Mouse (Mus musculus) liver, postnatal 0 days (tissue): ENCODE results near the gene Rapgef4. TPM values are rescaled to one million over a fixed set of nuclear protein-coding genes. Genes with fewer than 3 reads are reported as not detected.

ENCODE experiments used
- ATAC-seq: fragments of 200-750 bp; cut with Nextera tagmentation; 2 replicates; pipeline ENCODE4 v1.8.0; 2017; ENCODE audit warnings: mild to moderate bottlenecking, moderate library complexity
- DNase-seq: peaks from one replicate; pipeline ENCODE4 v3.0.0-alpha.2; 2016
- H3K27ac ChIP-seq: fragments of 300-500 bp; sonication (generic); 2 replicates; pipeline ENCODE4 v1.5.1; 2014; ENCODE audit warnings: antibody characterized with exemption, moderate library complexity, mild to moderate bottlenecking, low read depth
- H3K27me3 ChIP-seq: fragments of 300-500 bp; sonication (generic); 2 replicates; pipeline ENCODE4 v1.6.1; 2014; ENCODE audit warnings: low read length, control low read depth, mixed read lengths; ENCODE audit not compliant: insufficient read depth
- H3K36me3 ChIP-seq: fragments of 300-500 bp; sonication (generic); replicated peaks from 2 replicates; pipeline ENCODE4 v1.6.1; 2014; ENCODE audit warnings: mild to moderate bottlenecking, control low read depth, low read length, moderate library complexity, mixed read lengths; ENCODE audit not compliant: insufficient read depth
- H3K4me1 ChIP-seq: fragments of 300-500 bp; sonication (generic); 2 replicates; pipeline ENCODE4 v1.6.1; 2014; ENCODE audit warnings: antibody characterized with exemption, mild to moderate bottlenecking, control low read depth; ENCODE audit not compliant: insufficient read depth
- H3K4me2 ChIP-seq: fragments of 300-500 bp; sonication (generic); 2 replicates; pipeline ENCODE4 v1.6.1; 2014; ENCODE audit warnings: low read depth, mild to moderate bottlenecking, low read length, moderate library complexity, mixed read lengths
- H3K4me3 ChIP-seq: fragments of 300-500 bp; sonication (generic); 2 replicates; pipeline ENCODE4 v1.5.1; 2014; ENCODE audit warnings: low read depth, low read length
- H3K9ac ChIP-seq: fragments of 300-500 bp; sonication (generic); replicated peaks from 2 replicates; pipeline ENCODE4 v1.6.1; 2014; ENCODE audit warnings: mild to moderate bottlenecking, moderate library complexity
- H3K9me3 ChIP-seq: fragments of 300-500 bp; sonication (generic); 2 replicates; pipeline ENCODE4 v1.6.1; 2016; ENCODE audit warnings: mild to moderate bottlenecking, control low read depth, low read length, mixed read lengths
- CTCF ChIP-seq: sonication (generic); IDR thresholded peaks from 2 replicates; pipeline ENCODE4 v1.5.1; 2016; ENCODE audit warnings: antibody characterized with exemption, low read depth
- EP300 ChIP-seq: IDR thresholded peaks from 2 replicates; pipeline ENCODE4 v1.6.1; 2016; ENCODE audit warnings: antibody characterized with exemption, low read depth, mild to moderate bottlenecking
- WGBS: fragments of 180-500 bp; shearing (Covaris S2); extraction: QIAGEN DNeasy Blood & Tissue Kit; methylation state at CpG from one replicate; pipeline ENCODE4 v1.1.7; 2014; ENCODE audit not compliant: insufficient replicate concordance; 5-methylcytosine and 5-hydroxymethylcytosine counted together
- polyA plus RNA-seq: library from polyadenylated mRNA; unstranded; fragments of >200 nt; fragmentation: Nextera tagmentation; extraction: Ambion mirVana; gene quantifications from 2 replicates; pipeline ENCODE4 v1.2.1, GENCODE M21; 2015

Rapgef4 gene
- polyA plus RNA-seq, 1 experiment from 2014 or later: 30.2 TPM

GRCm38 (mm10) chr2:72122410-72123223 is 141.6 kb downstream of the Rapgef4 start:
- no peaks in the 10 kb centered on the region for H3K27me3 ChIP-seq
- H3K9ac ChIP-seq: no peak overlapping the region
- H3K27ac ChIP-seq: no peak overlapping the region
- 0 out of 2 replicates have a peak, but pooled peaks cover 2% of the 10 kb centered on the region for H3K4me1 ChIP-seq
- no peak for TF ChIP-seq CTCF
- no peak for TF ChIP-seq EP300
- WGBS: 90% methylated on average over 14 of the region's 14 CpGs
- no peak overlapping the region for H3K4me2 ChIP-seq
- H3K4me3 ChIP-seq: no peak overlapping the region
- H3K36me3 ChIP-seq: no peaks in the 10 kb centered on the region
- no peaks in the 10 kb centered on the region for H3K9me3 ChIP-seq
- no peak for ATAC-seq
- DNase-seq: no peak

GRCm38 (mm10) chr2:72123851-72124250 is 142.8 kb downstream of the Rapgef4 start:
- no peak for TF ChIP-seq EP300
- no peak for TF ChIP-seq CTCF
- Histone ChIP-seq H3K9me3 (no peaks in the 10 kb centered on the region), H3K9ac (no peak overlapping the region), H3K27ac (no peak overlapping the region), H3K27me3 (no peaks in the 10 kb centered on the region), H3K4me1 (no peaks in the 10 kb centered on the region), H3K4me3 (no peak overlapping the region), H3K36me3 (no peaks in the 10 kb centered on the region), H3K4me2 (no peak overlapping the region)
- DNase-seq (no peak), ATAC-seq (no peak)
- 53% methylated on average over 5 of the region's 5 CpGs for WGBS

- ATAC-seq: no peak
Measured at GRCm38 (mm10) chr2:72125786-72126185, 144.7 kb downstream of the Rapgef4 start.

GRCm38 (mm10) chr2:72126411-72126810 is 145.4 kb downstream of the Rapgef4 start:
- no peak for ATAC-seq

More at GRCm38 (mm10) chr2:72125786-72126185, 144.7 kb downstream of the Rapgef4 start:
- H3K4me2 ChIP-seq: no peak overlapping the region
- H3K27me3 ChIP-seq: no peaks in the 10 kb centered on the region
- 42% methylated on average over 3 of the region's 3 CpGs for WGBS
- DNase-seq: no peak
- no peak overlapping the region for H3K27ac ChIP-seq
- H3K36me3 ChIP-seq: no peaks in the 10 kb centered on the region
- no peak overlapping the region for H3K9ac ChIP-seq
- H3K9me3 ChIP-seq: no peaks in the 10 kb centered on the region
- TF ChIP-seq CTCF (no peak), EP300 (no peak)
- no peaks in the 10 kb centered on the region for H3K4me1 ChIP-seq
- no peak overlapping the region for H3K4me3 ChIP-seq

GRCm38 (mm10) chr2:72129612-72130311 is 148.7 kb downstream of the Rapgef4 start:
- H3K4me2 ChIP-seq: no peak overlapping the region
- H3K4me1 ChIP-seq: no peaks in the 10 kb centered on the region
- H3K27me3 ChIP-seq: no peaks in the 10 kb centered on the region
- no peaks in the 10 kb centered on the region for H3K9me3 ChIP-seq
- no peak overlapping the region for H3K27ac ChIP-seq
- DNase-seq: no peak
- no peak overlapping the region for H3K4me3 ChIP-seq
- ATAC-seq: no peak
- no peak for TF ChIP-seq CTCF
- no peak overlapping the region for H3K9ac ChIP-seq
- WGBS: 75% methylated on average over 8 of the region's 8 CpGs
- H3K36me3 ChIP-seq: no peaks in the 10 kb centered on the region

More at GRCm38 (mm10) chr2:72126411-72126810, 145.4 kb downstream of the Rapgef4 start:
- Histone ChIP-seq H3K9ac (no peak overlapping the region), H3K4me1 (no peaks in the 10 kb centered on the region), H3K27ac (no peak overlapping the region), H3K9me3 (no peaks in the 10 kb centered on the region), H3K36me3 (no peaks in the 10 kb centered on the region), H3K4me2 (no peak overlapping the region), H3K27me3 (no peaks in the 10 kb centered on the region), H3K4me3 (no peak overlapping the region)
- no peak for DNase-seq
- 73% methylated on average over 2 of the region's 2 CpGs for WGBS
- TF ChIP-seq EP300: no peak
- TF ChIP-seq CTCF: no peak

GRCm38 (mm10) chr2:72132222-72132621 is 151.2 kb downstream of the Rapgef4 start:
- WGBS: 75% methylated on average over 3 of the region's 3 CpGs
- DNase-seq (no peak), ATAC-seq (no peak)
- Histone ChIP-seq H3K9me3 (no peaks in the 10 kb centered on the region), H3K4me2 (no peak overlapping the region), H3K27me3 (no peaks in the 10 kb centered on the region), H3K4me3 (no peak overlapping the region), H3K9ac (no peak overlapping the region), H3K27ac (no peak overlapping the region), H3K4me1 (no peaks in the 10 kb centered on the region), H3K36me3 (no peaks in the 10 kb centered on the region)
- no peak for TF ChIP-seq EP300
- TF ChIP-seq CTCF: no peak
